Mouse (Mus musculus) G1E (cell line): ENCODE results near the gene Rnps1.

ENCODE experiments used
- CTCF ChIP-seq: IDR thresholded peaks from 2 replicates; pipeline ENCODE4 v1.5.1; 2012; ENCODE audit warnings: low read depth, low read length, inconsistent platforms, mixed read lengths
- GATA2 ChIP-seq: IDR thresholded peaks from 2 replicates; pipeline ENCODE4 v1.6.1; 2012; ENCODE audit warnings: low read depth, low read length, inconsistent platforms, borderline replicate concordance
- POLR2AphosphoS5 ChIP-seq: IDR thresholded peaks from 2 replicates; pipeline ENCODE4 v1.6.1; 2012; ENCODE audit warnings: low read depth, low read length, inconsistent platforms; ENCODE audit not compliant: insufficient replicate concordance

DNA sequence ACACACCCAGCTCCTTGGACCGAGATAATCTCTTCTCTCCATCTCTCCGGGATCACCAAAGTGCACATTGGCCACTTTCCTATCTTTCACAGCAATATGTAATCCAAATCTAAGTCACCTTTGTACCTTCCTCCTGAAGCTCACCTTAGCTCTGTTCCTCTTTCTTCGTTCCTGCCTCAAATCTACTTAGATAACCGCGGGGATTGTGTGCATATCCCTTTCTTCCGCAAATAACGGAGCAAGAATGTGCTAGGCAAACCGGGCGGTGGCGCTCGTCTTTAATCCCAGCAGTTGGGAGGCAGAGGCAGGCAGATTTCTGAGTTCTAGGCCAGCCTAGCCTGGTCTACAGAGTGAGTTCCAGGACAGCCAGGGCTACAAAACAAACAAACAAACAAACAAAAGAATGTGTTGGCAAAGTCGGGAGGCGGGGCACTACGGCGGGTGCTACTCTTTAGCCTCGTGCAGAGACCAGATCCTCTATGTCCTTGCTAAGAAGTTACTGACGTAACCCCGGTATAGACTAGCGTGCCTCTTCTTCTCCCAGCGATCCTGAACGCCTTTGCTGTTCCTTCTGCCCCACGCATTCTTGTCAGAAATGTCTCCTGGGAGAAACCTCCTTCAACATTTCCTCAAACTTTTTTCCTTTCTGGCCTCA is 681 bp upstream of the Rnps1 start:
- TF ChIP-seq CTCF (no peak), GATA2 (no peak), POLR2AphosphoS5 (no peak)
